Mouse (Mus musculus) kidney, postnatal 0 days (tissue): ENCODE measurements at regions not wholly inside any gene's neighbourhood (a gene's known extent, or its start where the extent isn't known, plus 50 kb on each side); places are given as distances from the start of the nearest gene placed in this dataset.
"Not testable (repeated sequence)": the region's sequence is repeated elsewhere in the genome, so short reads cannot be mapped to it uniquely, and the experiment has no call there.

Source experiments
- ATAC-seq: fragments of 200-750 bp; cut with Nextera tagmentation; replicated peaks from 2 replicates; pipeline ENCODE4 v1.8.0; 2017; ENCODE audit warnings: low read depth, moderate number of reproducible peaks, moderate TSS enrichment, moderate library complexity; ENCODE audit not compliant: low FRiP score
- DNase-seq: peaks from one replicate; pipeline ENCODE4 v3.0.0-alpha.2; 2016; ENCODE audit warnings: low spot score
- H3K27ac ChIP-seq: fragments of 300-500 bp; sonication (generic); 2 replicates; pipeline ENCODE4 v1.5.1; 2014; ENCODE audit warnings: mild to moderate bottlenecking
- H3K27me3 ChIP-seq: fragments of 300-500 bp; sonication (generic); 2 replicates; pipeline ENCODE4 v1.6.1; 2014; ENCODE audit warnings: low read length, mixed read lengths; ENCODE audit not compliant: insufficient read depth
- H3K36me3 ChIP-seq: fragments of 300-500 bp; sonication (generic); 2 replicates; pipeline ENCODE4 v1.6.1; 2014; ENCODE audit warnings: low read length, mixed read lengths; ENCODE audit not compliant: insufficient read depth
- H3K4me1 ChIP-seq: fragments of 300-500 bp; sonication (generic); replicated peaks from 2 replicates; pipeline ENCODE4 v1.6.1; 2014; ENCODE audit warnings: antibody characterized with exemption, low read length, mixed read lengths; ENCODE audit not compliant: insufficient read depth
- H3K4me2 ChIP-seq: fragments of 300-500 bp; sonication (generic); 2 replicates; pipeline ENCODE4 v1.6.1; 2014; ENCODE audit warnings: mild to moderate bottlenecking, low read length, moderate library complexity, mixed read lengths
- H3K4me3 ChIP-seq: fragments of 300-500 bp; sonication (generic); replicated peaks from 2 replicates; pipeline ENCODE4 v1.5.1; 2014; ENCODE audit warnings: low read depth, low read length
- H3K9ac ChIP-seq: fragments of 300-500 bp; sonication (generic); 2 replicates; pipeline ENCODE4 v1.6.1; 2014; ENCODE audit warnings: low read depth, low read length
- H3K9me3 ChIP-seq: fragments of 300-500 bp; sonication (generic); replicated peaks from 2 replicates; pipeline ENCODE4 v1.6.1; 2016; ENCODE audit warnings: low read length, inconsistent platforms, mixed read lengths
- CTCF ChIP-seq: IDR thresholded peaks from 2 replicates; pipeline ENCODE4 v1.5.1; 2016; ENCODE audit warnings: antibody characterized with exemption, low read depth, mild to moderate bottlenecking, moderate library complexity
- WGBS: fragments of 180-500 bp; shearing (Covaris S2); extraction: QIAGEN DNeasy Blood & Tissue Kit; methylation state at CpG from one replicate; pipeline ENCODE4 v1.1.7; 2014; 5-methylcytosine and 5-hydroxymethylcytosine counted together

- 98% methylated on average over 9 of the region's 9 CpGs for WGBS
- no peak overlapping the region for H3K4me3 ChIP-seq
- no peaks in the 10 kb centered on the region for H3K4me1 ChIP-seq
- no peaks in the 10 kb centered on the region for H3K27me3 ChIP-seq
- no peak overlapping the region for H3K4me2 ChIP-seq
- no peaks in the 10 kb centered on the region for H3K9me3 ChIP-seq
- no peak for TF ChIP-seq CTCF
- no peak overlapping the region for H3K27ac ChIP-seq
- no peaks in the 10 kb centered on the region for H3K36me3 ChIP-seq
- ATAC-seq (no peak), DNase-seq (no peak)
- H3K9ac ChIP-seq: no peak overlapping the region
These were observed 57.6 kb downstream of the Tmem270 start for GRCm38 (mm10) chr5:134848981-134849380.

- no peak overlapping the region for H3K4me3 ChIP-seq
- DNase-seq (no peak), ATAC-seq (no peak)
- no peak overlapping the region for H3K27ac ChIP-seq
- H3K9ac ChIP-seq: no peak overlapping the region
- H3K27me3 ChIP-seq: no peaks in the 10 kb centered on the region
- 81% methylated on average over 13 of the region's 13 CpGs for WGBS
- H3K36me3 ChIP-seq: no peaks in the 10 kb centered on the region
- H3K4me2 ChIP-seq: no peak overlapping the region
- no peaks in the 10 kb centered on the region for H3K9me3 ChIP-seq
- no peaks in the 10 kb centered on the region for H3K4me1 ChIP-seq
- TF ChIP-seq CTCF: no peak
These were observed 58.0 kb downstream of the Tmem270 start for GRCm38 (mm10) chr5:134848571-134848970.

GRCm38 (mm10) chr5:134845416-134845815 is 61.1 kb downstream of the Tmem270 start:
- no peak overlapping the region for H3K4me3 ChIP-seq
- ATAC-seq: no peak
- H3K4me2 ChIP-seq: no peak overlapping the region
- no peak for TF ChIP-seq CTCF
- WGBS: 81% methylated on average over 4 of the region's 4 CpGs
- no peak for DNase-seq
- H3K27ac ChIP-seq: no peak overlapping the region
- no peaks in the 10 kb centered on the region for H3K36me3 ChIP-seq
- H3K4me1 ChIP-seq: no peaks in the 10 kb centered on the region
- H3K9ac ChIP-seq: no peak overlapping the region
- H3K27me3 ChIP-seq: no peaks in the 10 kb centered on the region
- no peaks in the 10 kb centered on the region for H3K9me3 ChIP-seq

GRCm38 (mm10) chr5:134844216-134844615 is 62.3 kb downstream of the Tmem270 start:
- not testable (repeated sequence) for H3K4me1 ChIP-seq, H3K4me2 ChIP-seq, H3K36me3 ChIP-seq, H3K27me3 ChIP-seq, H3K4me3 ChIP-seq, H3K9ac ChIP-seq, DNase-seq, ATAC-seq, H3K9me3 ChIP-seq, H3K27ac ChIP-seq
- 82% methylated on average over 3 of the region's 3 CpGs for WGBS

- Histone ChIP-seq H3K27me3 (no peaks in the 10 kb centered on the region), H3K36me3 (no peaks in the 10 kb centered on the region), H3K9me3 (no peaks in the 10 kb centered on the region), H3K9ac (no peak overlapping the region), H3K4me2 (no peak overlapping the region), H3K4me1 (no peaks in the 10 kb centered on the region), H3K27ac (no peak overlapping the region), H3K4me3 (no peak overlapping the region)
- TF ChIP-seq CTCF: no peak
- ATAC-seq (no peak), DNase-seq (no peak)
- WGBS: 89% methylated on average over 7 of the region's 7 CpGs
These were observed 65.1 kb downstream of the Tmem270 start for GRCm38 (mm10) chr5:134841205-134841980.

GRCm38 (mm10) chr5:134836489-134836888 is 70.0 kb downstream of the Tmem270 start:
- H3K27ac ChIP-seq: no peak overlapping the region
- no peaks in the 10 kb centered on the region for H3K9me3 ChIP-seq
- DNase-seq (no peak), ATAC-seq (no peak)
- no peaks in the 10 kb centered on the region for H3K27me3 ChIP-seq
- no peaks in the 10 kb centered on the region for H3K4me1 ChIP-seq
- no peak overlapping the region for H3K4me2 ChIP-seq
- no peak overlapping the region for H3K9ac ChIP-seq
- no peak overlapping the region for H3K4me3 ChIP-seq
- no peaks in the 10 kb centered on the region for H3K36me3 ChIP-seq
- TF ChIP-seq CTCF: no peak

GRCm38 (mm10) chr5:134832896-134833295 is 73.6 kb downstream of the Tmem270 start:
- TF ChIP-seq CTCF: no peak

More at GRCm38 (mm10) chr5:134832896-134833295, 73.6 kb downstream of the Tmem270 start:
- H3K27ac ChIP-seq: no peak overlapping the region
- H3K4me3 ChIP-seq: no peak overlapping the region
- H3K9me3 ChIP-seq: no peaks in the 10 kb centered on the region
- ATAC-seq (no peak), DNase-seq (no peak)
- no peaks in the 10 kb centered on the region for H3K4me1 ChIP-seq
- H3K4me2 ChIP-seq: no peak overlapping the region
- WGBS: 83% methylated on average over 8 of the region's 8 CpGs
- no peaks in the 10 kb centered on the region for H3K36me3 ChIP-seq
- H3K27me3 ChIP-seq: no peaks in the 10 kb centered on the region
- H3K9ac ChIP-seq: no peak overlapping the region
